Mouse (Mus musculus): ENCODE results near the gene Vps25. TPM values are rescaled to one million over a fixed set of nuclear protein-coding genes. Genes with fewer than 3 reads are reported as not detected.

Gene Vps25
- polyA plus RNA-seq, 1 experiment from 2014 or later: 111 TPM

DNA sequence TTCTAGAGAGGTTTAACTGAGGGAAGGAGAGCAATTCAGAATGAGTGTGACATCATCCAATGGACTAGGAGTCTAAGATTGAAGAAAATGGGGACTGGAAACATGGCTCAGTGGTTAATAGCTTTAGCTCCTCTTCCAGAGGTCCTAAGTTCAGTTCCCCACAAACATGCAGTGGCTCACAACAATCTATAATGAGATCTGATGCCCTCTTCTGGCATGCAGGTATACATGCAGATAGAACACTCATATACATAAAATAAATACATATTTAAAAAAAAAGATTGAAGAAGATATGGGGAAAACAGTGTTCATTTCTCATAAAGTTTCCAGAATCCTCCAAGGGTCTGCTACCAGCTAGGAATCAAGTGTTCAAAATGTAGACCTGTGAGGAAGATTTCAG is 18.1 kb upstream of the Vps25 start:
- DNase-seq: no peak
- no peak for ATAC-seq (ENCODE audit: low FRiP score, low TSS enrichment)
- H3K27ac ChIP-seq (replicated peaks; ENCODE audit: low read depth, low read length): no peak overlapping the region
- no peak overlapping the region for H3K4me2 ChIP-seq (ENCODE audit: low read length)
- no peak overlapping the region for H3K4me3 ChIP-seq (replicated peaks; ENCODE audit: low read depth, low read length)
- no peaks in the 10 kb centered on the region for H3K36me3 ChIP-seq (ENCODE audit: control insufficient read depth, insufficient read depth, low read length)
- no peaks in the 10 kb centered on the region for H3K9me3 ChIP-seq (ENCODE audit: control insufficient read depth, low read length)
- no peak overlapping the region for H3K9ac ChIP-seq (replicated peaks; ENCODE audit: low read length)
- H3K4me1 ChIP-seq (ENCODE audit: control insufficient read depth, insufficient read depth, low read length): no peaks in the 10 kb centered on the region
- H3K27me3 ChIP-seq (ENCODE audit: control insufficient read depth, insufficient read depth, low read length): no peaks in the 10 kb centered on the region

GRCm38 (mm10) chr11:101236782-101237181 is 16.7 kb upstream of the Vps25 start:
- WGBS: 89% methylated on average over 5 of the region's 5 CpGs
- H3K36me3 ChIP-seq (ENCODE audit: control insufficient read depth, insufficient read depth, low read length): no peaks in the 10 kb centered on the region
- no peak overlapping the region for H3K27ac ChIP-seq (replicated peaks; ENCODE audit: low read depth, low read length)
- no peaks in the 10 kb centered on the region for H3K4me1 ChIP-seq (ENCODE audit: control insufficient read depth, insufficient read depth, low read length)
- H3K4me3 ChIP-seq (replicated peaks; ENCODE audit: low read depth, low read length): no peak overlapping the region
- ATAC-seq (ENCODE audit: low FRiP score, low TSS enrichment) (no peak), DNase-seq (no peak)
- H3K27me3 ChIP-seq (ENCODE audit: control insufficient read depth, insufficient read depth, low read length): no peaks in the 10 kb centered on the region
- no peaks in the 10 kb centered on the region for H3K9me3 ChIP-seq (ENCODE audit: control insufficient read depth, low read length)
- no peak overlapping the region for H3K9ac ChIP-seq (replicated peaks; ENCODE audit: low read length)
- H3K4me2 ChIP-seq (ENCODE audit: low read length): no peak overlapping the region

GRCm38 (mm10) chr11:101238071-101238647 is 15.3 kb upstream of the Vps25 start:
- Histone ChIP-seq H3K27me3 (ENCODE audit: control insufficient read depth, insufficient read depth, low read length) (no peaks in the 10 kb centered on the region), H3K9ac (replicated peaks; ENCODE audit: low read length) (no peak overlapping the region), H3K27ac (replicated peaks; ENCODE audit: low read depth, low read length) (no peak overlapping the region), H3K36me3 (ENCODE audit: control insufficient read depth, insufficient read depth, low read length) (no peaks in the 10 kb centered on the region), H3K4me2 (ENCODE audit: low read length) (no peak overlapping the region), H3K9me3 (ENCODE audit: control insufficient read depth, low read length) (no peaks in the 10 kb centered on the region), H3K4me3 (replicated peaks; ENCODE audit: low read depth, low read length) (no peak overlapping the region), H3K4me1 (ENCODE audit: control insufficient read depth, insufficient read depth, low read length) (no peaks in the 10 kb centered on the region)
- DNase-seq: no peak
- ATAC-seq (ENCODE audit: low FRiP score, low TSS enrichment): no peak
- 49% methylated on average over 5 of the region's 5 CpGs for WGBS

- DNase-seq (no peak), ATAC-seq (ENCODE audit: low FRiP score, low TSS enrichment) (no peak)
- Histone ChIP-seq H3K4me1 (ENCODE audit: control insufficient read depth, insufficient read depth, low read length) (no peaks in the 10 kb centered on the region), H3K4me3 (replicated peaks; ENCODE audit: low read depth, low read length) (no peak overlapping the region), H3K9ac (replicated peaks; ENCODE audit: low read length) (no peak overlapping the region), H3K36me3 (ENCODE audit: control insufficient read depth, insufficient read depth, low read length) (no peaks in the 10 kb centered on the region), H3K9me3 (ENCODE audit: control insufficient read depth, low read length) (no peaks in the 10 kb centered on the region), H3K4me2 (ENCODE audit: low read length) (no peak overlapping the region), H3K27ac (replicated peaks; ENCODE audit: low read depth, low read length) (no peak overlapping the region), H3K27me3 (ENCODE audit: control insufficient read depth, insufficient read depth, low read length) (peaks cover 9% of the 10 kb centered on the region; the same call in 1 of the 2 replicates)
- 51% methylated on average over 4 of the region's 4 CpGs for WGBS
Observed at GRCm38 (mm10) chr11:101245071-101245470, 8.4 kb upstream of the Vps25 start.

DNA sequence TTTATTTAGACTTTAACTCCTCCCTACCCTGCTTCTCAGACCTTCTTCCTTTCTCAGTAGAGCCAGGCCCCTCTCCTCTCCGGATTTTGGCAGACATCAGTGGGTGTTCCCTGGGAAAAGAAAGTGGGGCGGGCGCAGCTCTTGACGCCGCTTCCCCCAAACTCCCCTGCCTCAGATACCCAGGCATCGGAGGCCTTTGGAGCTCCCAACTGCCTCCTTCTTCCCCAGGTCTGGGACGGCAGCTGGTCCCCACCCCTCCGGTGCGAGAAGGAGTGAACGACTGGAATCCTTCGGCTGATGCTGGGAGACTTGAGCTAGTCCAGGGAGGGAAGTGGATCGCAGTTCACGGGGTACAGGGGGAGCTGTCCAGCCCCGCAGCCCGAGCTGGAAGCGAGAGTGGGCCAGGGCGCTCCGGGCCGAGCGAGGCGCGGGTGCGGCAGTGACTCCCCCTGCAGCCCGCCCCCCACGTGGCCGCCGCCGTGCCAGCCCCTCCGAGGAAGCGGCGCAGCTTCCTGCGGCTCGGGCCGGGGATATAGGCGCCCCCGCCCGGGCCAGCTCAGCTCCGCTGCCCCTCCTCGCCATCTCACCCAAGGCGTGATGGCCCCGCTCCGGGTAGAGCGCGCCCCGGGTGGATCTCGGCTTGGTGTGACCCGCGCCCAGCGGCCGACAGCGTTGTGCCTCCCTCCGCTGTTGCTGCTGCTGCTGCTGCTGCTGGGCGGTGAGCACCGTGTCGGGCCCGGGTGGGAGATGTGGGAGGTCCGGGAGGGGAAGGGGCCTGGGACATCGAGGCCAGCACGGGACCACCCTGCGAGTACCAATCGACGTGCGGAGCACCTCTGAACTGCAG is 7.4 kb upstream of the Vps25 start, which contains the start of gene Ramp2:
TSS of gene Ramp2 (plus strand) at position 174 of the 847 bp plus-strand sequence.
- DNase-seq: peak; percentile 61
- WGBS: under 1% methylated on average over 55 of the region's 63 CpGs
- Histone ChIP-seq H3K36me3 (ENCODE audit: control insufficient read depth, insufficient read depth, low read length) (no peaks in the 10 kb centered on the region), H3K27me3 (ENCODE audit: control insufficient read depth, insufficient read depth, low read length) (peaks cover 9% of the 10 kb centered on the region; the same call in 1 of the 2 replicates), H3K4me2 (ENCODE audit: low read length) (peak within 1 kb of the TSS; percentile 97), H3K4me1 (ENCODE audit: control insufficient read depth, insufficient read depth, low read length) (no peaks in the 10 kb centered on the region), H3K27ac (replicated peaks; ENCODE audit: low read depth, low read length) (peak within 1 kb of the TSS; percentile 4; the same call in 1 of the 2 replicates), H3K9me3 (ENCODE audit: control insufficient read depth, low read length) (no peaks in the 10 kb centered on the region), H3K9ac (replicated peaks; ENCODE audit: low read length) (peak within 1 kb of the TSS; percentile 66), H3K4me3 (replicated peaks; ENCODE audit: low read depth, low read length) (peak within 1 kb of the TSS; percentile 57)
- ATAC-seq (ENCODE audit: low FRiP score, low TSS enrichment): peak; percentile 37; the same call in 1 of the 2 replicates

DNA sequence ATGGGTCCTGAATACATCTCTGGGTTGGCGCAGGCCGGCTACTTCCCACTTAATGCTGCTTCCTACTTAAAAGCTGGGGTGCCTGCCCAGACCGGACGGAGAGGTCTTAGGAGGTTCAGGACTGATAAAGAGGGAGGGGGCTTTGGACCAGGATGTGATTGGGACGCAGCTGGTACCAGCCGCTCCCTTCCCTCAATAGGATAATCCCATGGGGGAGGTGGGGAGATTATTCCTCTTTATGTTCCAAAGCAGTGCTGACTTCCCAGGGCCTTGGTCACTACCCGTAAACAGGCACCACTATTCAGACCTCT is 6.8 kb upstream of the Vps25 start:
- H3K36me3 ChIP-seq (ENCODE audit: control insufficient read depth, insufficient read depth, low read length): no peaks in the 10 kb centered on the region
- H3K27me3 ChIP-seq (ENCODE audit: control insufficient read depth, insufficient read depth, low read length): peaks cover 9% of the 10 kb centered on the region; the same call in 1 of the 2 replicates
- no peak for ATAC-seq (ENCODE audit: low FRiP score, low TSS enrichment)
- H3K4me3 ChIP-seq (replicated peaks; ENCODE audit: low read depth, low read length): peak overlapping the region; percentile 57
- peak overlapping the region; percentile 66 for H3K9ac ChIP-seq (replicated peaks; ENCODE audit: low read length)
- 3% methylated on average over 7 of the region's 7 CpGs for WGBS
- H3K27ac ChIP-seq (replicated peaks; ENCODE audit: low read depth, low read length): peak overlapping the region; percentile 4; the same call in 1 of the 2 replicates
- no peak for DNase-seq
- no peaks in the 10 kb centered on the region for H3K9me3 ChIP-seq (ENCODE audit: control insufficient read depth, low read length)
- no peaks in the 10 kb centered on the region for H3K4me1 ChIP-seq (ENCODE audit: control insufficient read depth, insufficient read depth, low read length)
- peak overlapping the region; percentile 97 for H3K4me2 ChIP-seq (ENCODE audit: low read length)

- Histone ChIP-seq H3K9ac (replicated peaks; ENCODE audit: low read length) (no peak overlapping the region), H3K4me3 (replicated peaks; ENCODE audit: low read depth, low read length) (no peak overlapping the region), H3K9me3 (ENCODE audit: control insufficient read depth, low read length) (no peaks in the 10 kb centered on the region), H3K36me3 (ENCODE audit: control insufficient read depth, insufficient read depth, low read length) (no peaks in the 10 kb centered on the region), H3K27me3 (ENCODE audit: control insufficient read depth, insufficient read depth, low read length) (peaks cover 9% of the 10 kb centered on the region; the same call in 1 of the 2 replicates), H3K4me2 (ENCODE audit: low read length) (0 out of 2 replicates have a peak overlapping the region, but pooled peaks have one; percentile 1), H3K4me1 (ENCODE audit: control insufficient read depth, insufficient read depth, low read length) (0 out of 2 replicates have a peak, but pooled peaks cover 1% of the 10 kb centered on the region), H3K27ac (replicated peaks; ENCODE audit: low read depth, low read length) (no peak overlapping the region)
- DNase-seq: no peak
- WGBS: 88% methylated on average over 6 of the region's 6 CpGs
- ATAC-seq (ENCODE audit: low FRiP score, low TSS enrichment): no peak
Observed at GRCm38 (mm10) chr11:101247521-101248030, 5.9 kb upstream of the Vps25 start.

DNA sequence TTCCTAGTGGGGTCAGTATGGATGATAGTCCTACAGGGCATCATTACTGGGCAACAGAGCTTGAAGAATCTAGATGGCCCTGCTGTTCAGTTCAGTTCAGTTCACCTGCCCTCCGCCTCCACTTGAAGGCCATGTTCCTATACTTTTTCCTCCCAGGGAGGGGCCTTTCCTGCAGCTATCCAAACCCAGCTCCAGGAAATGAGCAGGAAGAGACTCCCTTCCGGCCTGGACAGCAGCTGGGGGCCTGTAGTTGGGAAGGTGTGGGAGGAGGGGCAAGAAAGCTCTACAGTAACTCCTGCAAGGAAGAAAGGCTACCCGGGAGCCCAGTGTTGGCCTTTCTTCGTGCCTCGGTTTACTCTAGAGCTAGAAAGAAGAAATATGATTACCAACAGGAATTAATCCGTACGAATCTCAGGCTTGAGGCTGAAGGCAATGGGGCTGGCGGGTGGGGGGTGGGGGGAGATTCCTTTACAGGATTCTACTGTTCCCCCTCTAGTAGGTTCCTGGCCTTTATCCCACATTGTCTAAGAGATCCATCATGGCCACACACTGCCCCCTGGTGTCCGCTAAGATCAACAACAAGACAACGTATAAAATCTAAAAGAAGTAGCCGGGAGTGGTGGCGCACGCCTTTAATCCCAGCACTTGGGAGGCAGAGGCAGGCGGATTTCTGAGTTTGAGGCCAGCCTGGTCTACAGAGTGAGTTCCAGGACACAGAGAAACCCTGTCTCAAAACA is 5.1 kb upstream of the Vps25 start:
- 42% methylated on average over 14 of the region's 14 CpGs for WGBS
- H3K4me1 ChIP-seq (ENCODE audit: control insufficient read depth, insufficient read depth, low read length): peaks cover 6% of the 10 kb centered on the region; the same call in 1 of the 2 replicates
- H3K9me3 ChIP-seq (ENCODE audit: control insufficient read depth, low read length): no peaks in the 10 kb centered on the region
- H3K27ac ChIP-seq (replicated peaks; ENCODE audit: low read depth, low read length): no peak overlapping the region
- H3K4me3 ChIP-seq (replicated peaks; ENCODE audit: low read depth, low read length): no peak overlapping the region
- ATAC-seq (ENCODE audit: low FRiP score, low TSS enrichment) (no peak), DNase-seq (peak; percentile 73)
- no peak overlapping the region for H3K4me2 ChIP-seq (ENCODE audit: low read length)
- H3K36me3 ChIP-seq (ENCODE audit: control insufficient read depth, insufficient read depth, low read length): no peaks in the 10 kb centered on the region
- H3K9ac ChIP-seq (replicated peaks; ENCODE audit: low read length): no peak overlapping the region
- H3K27me3 ChIP-seq (ENCODE audit: control insufficient read depth, insufficient read depth, low read length): peaks cover 9% of the 10 kb centered on the region; the same call in 1 of the 2 replicates
